Mouse (Mus musculus): ENCODE measurements at regions not wholly inside any gene's neighbourhood (a gene's known extent, or its start where the extent isn't known, plus 50 kb on each side); places are given as distances from the start of the nearest gene placed in this dataset.

DNA sequence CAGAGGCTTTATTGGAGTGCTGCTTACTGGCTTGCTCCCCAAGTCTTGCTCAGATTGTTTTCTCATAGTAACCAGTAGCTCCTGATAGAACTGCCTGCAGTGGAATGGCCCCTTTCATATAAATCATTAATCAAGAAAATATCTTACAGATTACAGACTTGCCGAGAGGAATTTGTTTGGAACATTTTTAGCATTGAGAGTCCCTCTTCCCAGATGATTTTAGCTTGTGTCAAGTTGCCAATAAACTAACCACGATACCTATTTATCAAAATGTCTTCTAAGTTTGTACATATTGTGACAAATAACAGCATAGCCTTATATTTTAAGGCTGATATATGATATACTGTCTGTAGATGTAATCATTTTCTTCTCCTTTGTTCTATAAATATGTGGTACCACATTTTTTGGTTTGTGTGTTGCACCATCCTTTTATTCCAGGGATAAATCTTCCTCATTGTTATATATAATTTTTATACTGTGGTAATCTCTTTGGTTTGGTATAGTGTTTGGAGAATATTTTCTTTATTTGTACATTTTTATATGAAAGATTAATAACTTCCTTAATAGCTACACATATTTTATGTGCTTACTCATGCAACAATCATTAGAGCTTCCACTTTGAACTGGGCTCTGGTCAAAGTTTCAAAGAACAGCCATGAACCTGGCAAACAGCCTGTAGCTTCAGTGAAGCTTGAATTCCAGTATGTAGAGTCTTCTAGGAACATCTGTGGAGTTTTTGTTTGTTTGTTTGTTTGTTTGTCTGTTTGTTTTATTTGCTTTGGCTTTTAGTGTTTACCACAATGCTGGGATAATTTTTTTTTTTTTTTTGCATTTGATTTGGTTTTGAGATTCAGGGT, 153.1 kb upstream of the Marcks start:
- TF ChIP-seq ZC3H11A (IDR thresholded peaks at IDR 0.05; ENCODE audit: low read depth, low read length) (no peak), MXI1 (IDR thresholded peaks at IDR 0.05; ENCODE audit: low read depth, low read length) (no peak), TCF12 (IDR thresholded peaks at IDR 0.05; ENCODE audit: low read depth, low read length) (no peak), CTCF (conservative IDR thresholded peaks at IDR 0.05 in 1 of 2, IDR thresholded peaks at IDR 0.05 in 1 of 2; ENCODE audit: low read depth in 2 of 2, low read length in 2 of 2) (no peak), ELF1 (IDR thresholded peaks at IDR 0.05; ENCODE audit: low read depth, low read length) (no peak), IRF4 (IDR thresholded peaks at IDR 0.05; ENCODE audit: low read depth, low read length) (no peak), POLR2A (IDR thresholded peaks at IDR 0.05; ENCODE audit: low read depth, low read length) (no peak), RCOR1 (conservative IDR thresholded peaks at IDR 0.05; ENCODE audit: low read depth, low read length) (no peak), JUND (conservative IDR thresholded peaks at IDR 0.05; ENCODE audit: low read depth, low read length) (no peak), BHLHE40 (IDR thresholded peaks at IDR 0.05; ENCODE audit: low read depth, low read length) (no peak), EP300 (IDR thresholded peaks at IDR 0.05; ENCODE audit: low read length) (no peak), POLR2AphosphoS2 (IDR thresholded peaks at IDR 0.05; ENCODE audit: low read depth, low read length) (no peak), USF1 (IDR thresholded peaks at IDR 0.05; ENCODE audit: low read depth, low read length) (no peak), RAD21 (IDR thresholded peaks at IDR 0.05; ENCODE audit: low read depth, low read length) (no peak)

All from CH12.LX (cell line).